Mouse (Mus musculus): ENCODE results near the gene Mtx3.

DNA sequence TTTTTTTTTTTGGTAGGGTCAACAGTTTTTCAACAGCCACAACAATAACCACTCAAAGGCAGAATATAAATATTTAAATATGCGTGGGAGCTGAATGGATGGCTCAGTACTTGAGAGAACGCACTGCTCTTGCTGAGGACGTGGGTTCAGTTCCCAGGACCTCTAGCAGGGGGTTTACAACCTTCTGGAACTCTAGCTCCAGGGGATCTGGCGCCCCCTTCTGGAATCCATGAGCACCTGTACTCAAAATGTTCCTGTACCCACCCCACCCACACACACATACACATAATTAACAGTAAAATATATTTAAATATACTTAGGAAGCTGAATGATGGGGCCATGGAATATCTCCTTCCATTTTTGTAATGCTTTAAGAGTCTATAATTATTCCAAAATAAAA, 11.3 kb downstream of the Mtx3 start:
- TF ChIP-seq CTCF (IDR thresholded peaks at IDR 0.05; ENCODE audit: low read depth) (peak; percentile 50), EP300 (optimal IDR thresholded peaks at IDR 0.05) (no peak)

Data from stomach, postnatal 0 days (tissue).